Mouse (Mus musculus): ENCODE measurements at regions not wholly inside any gene's neighbourhood (a gene's known extent, or its start where the extent isn't known, plus 50 kb on each side); places are given as distances from the start of the nearest gene placed in this dataset.
"Not testable (repeated sequence)": the region's sequence is repeated elsewhere in the genome, so short reads cannot be mapped to it uniquely, and the experiment has no call there.

DNA sequence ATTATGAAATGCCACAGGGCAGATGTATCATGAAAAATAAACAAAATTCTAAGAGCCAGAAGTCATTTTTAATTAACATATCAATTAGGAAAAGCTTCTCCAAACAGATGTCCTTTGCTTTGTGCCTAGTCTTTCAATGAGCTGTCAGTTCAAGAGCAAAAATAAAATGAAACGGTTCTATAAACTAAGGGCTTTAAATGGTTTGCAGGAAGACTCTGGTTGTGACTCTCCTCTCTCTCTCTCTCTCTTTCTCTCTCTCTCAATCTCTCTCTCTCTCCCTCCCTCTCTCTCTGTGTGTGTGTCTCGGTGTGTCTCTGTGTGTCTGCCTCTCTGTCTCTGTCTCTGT lies 808.9 kb upstream of the Gm12353 start:
- H3K4me3 ChIP-seq (ENCODE audit: low read length) = no peak overlapping the region
- H3K36me3 ChIP-seq (ENCODE audit: control insufficient read depth, insufficient read depth, low read length) = no peaks in the 10 kb centered on the region
- H3K9me3 ChIP-seq (ENCODE audit: control insufficient read depth, low read length) = no peaks in the 10 kb centered on the region
- H3K27ac ChIP-seq (ENCODE audit: low read depth, low read length) = no peak overlapping the region
- H3K4me2 ChIP-seq (replicated peaks; ENCODE audit: low read depth, low read length) = no peak overlapping the region
- ATAC-seq (ENCODE audit: low FRiP score, low TSS enrichment) = peak; percentile 73; the same call in 1 of the 2 replicates
- H3K4me1 ChIP-seq (ENCODE audit: control insufficient read depth, insufficient read depth, low read length) = no peaks in the 10 kb centered on the region
- WGBS = 47% methylated on average over 2 of the region's 2 CpGs
- no peak overlapping the region for H3K9ac ChIP-seq (ENCODE audit: low read depth, low read length)
- H3K27me3 ChIP-seq (ENCODE audit: control insufficient read depth, insufficient read depth, low read length) = no peaks in the 10 kb centered on the region

DNA sequence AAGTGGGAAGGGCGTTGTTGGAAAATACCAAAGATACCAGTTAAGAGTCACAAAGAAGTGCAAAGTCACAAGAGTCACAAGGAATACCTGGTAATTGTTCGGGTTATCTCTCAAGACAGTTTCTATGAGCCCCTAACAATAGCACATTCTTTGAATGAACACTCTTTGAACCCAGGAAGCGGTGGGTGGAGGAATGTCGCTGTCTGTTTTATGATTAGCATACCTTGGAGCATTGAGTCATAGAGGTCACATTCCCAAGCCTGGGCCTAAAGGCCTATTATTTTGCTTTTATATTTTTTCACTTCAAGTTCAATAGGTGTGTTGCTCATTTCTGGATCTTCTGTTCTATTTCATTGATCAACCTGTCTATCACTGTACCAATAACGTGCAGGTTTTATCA lies 802.1 kb upstream of the Gm12353 start:
- 96% methylated on average over 5 of the region's 5 CpGs for WGBS

More for the DNA sequence above, 802.1 kb upstream of the Gm12353 start:
- not testable (repeated sequence) for H3K27me3 ChIP-seq (ENCODE audit: control insufficient read depth, insufficient read depth, low read length); ATAC-seq (ENCODE audit: low FRiP score, low TSS enrichment); H3K9ac ChIP-seq (ENCODE audit: low read depth, low read length); H3K4me2 ChIP-seq (replicated peaks; ENCODE audit: low read depth, low read length); H3K9me3 ChIP-seq (ENCODE audit: control insufficient read depth, low read length); H3K4me1 ChIP-seq (ENCODE audit: control insufficient read depth, insufficient read depth, low read length); H3K27ac ChIP-seq (ENCODE audit: low read depth, low read length); H3K4me3 ChIP-seq (ENCODE audit: low read length); H3K36me3 ChIP-seq (ENCODE audit: control insufficient read depth, insufficient read depth, low read length)
